Mouse (Mus musculus) heart, adult 11 months (tissue): ENCODE results near the gene Msx1.

Experiments
- DNase-seq: peaks from one replicate; pipeline ENCODE4 v3.0.0; 2022

Msx1 gene

GRCm38 (mm10) chr5:37784847-37785391 is 39.5 kb downstream of the Msx1 start:
- peak; percentile 93 for DNase-seq

GRCm38 (mm10) chr5:37783306-37783705 is 41.1 kb downstream of the Msx1 start:
- DNase-seq: peak; percentile 82

- DNase-seq: peak; percentile 53
Measured at GRCm38 (mm10) chr5:37775681-37776080, 48.7 kb downstream of the Msx1 start.

- DNase-seq: peak; percentile 82
Measured at GRCm38 (mm10) chr5:37774011-37774410, 50.4 kb downstream of the Msx1 start.

DNA sequence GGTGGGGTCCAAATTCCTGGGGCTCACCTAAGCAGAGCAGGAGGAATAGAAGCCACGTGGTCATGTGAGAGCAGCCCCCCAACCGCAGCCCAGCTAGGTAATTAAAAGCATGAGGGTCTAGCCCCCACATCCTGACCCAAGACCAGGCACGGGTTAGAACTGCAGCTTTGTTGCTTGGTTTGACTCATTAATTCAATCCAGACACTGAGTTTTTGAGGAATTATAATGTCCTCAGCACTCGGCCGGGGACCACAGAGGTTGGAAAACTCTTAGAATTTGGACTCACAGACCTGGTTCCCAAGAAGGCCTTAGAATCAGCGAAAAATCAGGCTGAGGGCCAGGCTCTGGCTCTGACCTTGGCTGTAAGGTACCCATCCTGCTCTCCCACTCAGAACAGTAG is 53.5 kb downstream of the Msx1 start:
- peak; percentile 64 for DNase-seq
